Mouse (Mus musculus) thymus, adult 2 months (tissue): ENCODE results near the gene Map3k5.

ENCODE experiments used
- CTCF ChIP-seq: fragments of 200-500 bp; IDR thresholded peaks from 2 replicates; pipeline ENCODE4 v1.5.1; 2012; ENCODE audit warnings: mild to moderate bottlenecking, control low read depth, low read length, moderate library complexity, borderline replicate concordance; ENCODE audit not compliant: control insufficient read depth, poor library complexity, insufficient read depth; ENCODE audit errors: extremely low read depth
- POLR2A ChIP-seq: fragments of 200-500 bp; IDR thresholded peaks from 2 replicates; pipeline ENCODE4 v1.6.1; 2012; ENCODE audit warnings: mild to moderate bottlenecking, low read length, control low read depth, moderate library complexity; ENCODE audit not compliant: control insufficient read depth, poor library complexity, insufficient read depth; ENCODE audit errors: extremely low read depth

- TF ChIP-seq CTCF (no peak), POLR2A (no peak)
Measured at GRCm38 (mm10) chr10:19990638-19991037, 56.4 kb downstream of the Map3k5 start.
